Mouse (Mus musculus): ENCODE results near the gene Map3k13.
A peak's percentile ranks its signal among the peaks of the same experiment; 100 is the strongest.

Map3k13 gene

GRCm38 (mm10) chr16:21916681-21917080 is 122.5 kb downstream of the Map3k13 start:
- peak; percentile 32 for DNase-seq

- DNase-seq: no peak
Observed at GRCm38 (mm10) chr16:21928471-21928870, 134.3 kb downstream of the Map3k13 start.

GRCm38 (mm10) chr16:21946761-21947715 is 152.9 kb downstream of the Map3k13 start, which contains the start of gene Tmem41a:
Gene Tmem41a (minus strand): TSS chr16:21947552.
- peak; percentile 94 for DNase-seq

- DNase-seq: no peak
Observed at GRCm38 (mm10) chr16:21955591-21955990, 161.4 kb downstream of the Map3k13 start.

GRCm38 (mm10) chr16:21965576-21965975 is 171.4 kb downstream of the Map3k13 start:
- no peak for DNase-seq

GRCm38 (mm10) chr16:21969874-21970273 is 175.7 kb downstream of the Map3k13 start:
- DNase-seq: no peak

- DNase-seq: no peak
Observed at GRCm38 (mm10) chr16:21970536-21970935, 176.4 kb downstream of the Map3k13 start.

- no peak for DNase-seq
Observed at GRCm38 (mm10) chr16:21971446-21971845, 177.3 kb downstream of the Map3k13 start.

- DNase-seq: no peak
Observed at GRCm38 (mm10) chr16:21976203-21976602, 182.1 kb downstream of the Map3k13 start.

- no peak for DNase-seq
Observed at GRCm38 (mm10) chr16:21977347-21977746, 183.2 kb downstream of the Map3k13 start.
